Mouse (Mus musculus): ENCODE results near the gene Sowahb. TPM values are rescaled to one million over a fixed set of nuclear protein-coding genes. Genes with fewer than 3 reads are reported as not detected.
A peak's percentile ranks its signal among the peaks of the same experiment; 100 is the strongest.

Sowahb gene
- total RNA-seq, 2 experiments from 2014 or later: 2.0 to 2.2 TPM

- H3K4me3 ChIP-seq: no peak overlapping the region
- peak; percentile 19 for TF ChIP-seq CTCF (conservative IDR thresholded peaks at IDR 0.05)
- no peak for DNase-seq (ENCODE audit: low spot score in 2 of 2)
- no peak overlapping the region for H3K27ac ChIP-seq
Observed at GRCm38 (mm10) chr5:93017678-93018077, 27.1 kb downstream of the Sowahb start.

- no peak overlapping the region for H3K27ac ChIP-seq
- no peak for DNase-seq (ENCODE audit: low spot score in 2 of 2)
- H3K4me3 ChIP-seq: no peak overlapping the region
- TF ChIP-seq CTCF (conservative IDR thresholded peaks at IDR 0.05): no peak
Observed at GRCm38 (mm10) chr5:93008256-93008655, 36.6 kb downstream of the Sowahb start.

GRCm38 (mm10) chr5:93005815-93006341 is 38.9 kb downstream of the Sowahb start:
- H3K4me3 ChIP-seq: peak overlapping the region; percentile 15; the same call in 1 of the 2 replicates
- TF ChIP-seq CTCF (conservative IDR thresholded peaks at IDR 0.05): no peak
- no peak overlapping the region for H3K27ac ChIP-seq
- DNase-seq (ENCODE audit: low spot score in 2 of 2): no peak

GRCm38 (mm10) chr5:93005229-93005814 is 39.5 kb downstream of the Sowahb start:
- TF ChIP-seq CTCF (conservative IDR thresholded peaks at IDR 0.05): no peak
- DNase-seq (ENCODE audit: low spot score in 2 of 2): no peak
- H3K27ac ChIP-seq: no peak overlapping the region
- peak overlapping the region; percentile 15; the same call in 1 of the 2 replicates for H3K4me3 ChIP-seq

- H3K27ac ChIP-seq: no peak overlapping the region
- no peak for TF ChIP-seq CTCF (conservative IDR thresholded peaks at IDR 0.05)
- H3K4me3 ChIP-seq: no peak overlapping the region
- no peak for DNase-seq (ENCODE audit: low spot score in 2 of 2)
Observed at GRCm38 (mm10) chr5:93002615-93003014, 42.2 kb downstream of the Sowahb start.

GRCm38 (mm10) chr5:93000774-93001757 is 43.8 kb downstream of the Sowahb start:
- Histone ChIP-seq H3K27ac (peak overlapping the region; percentile 49), H3K4me3 (no peak overlapping the region)
- peak in 1 of 2 experiments; percentile 62 for DNase-seq (ENCODE audit: low spot score in 2 of 2)
- TF ChIP-seq CTCF (conservative IDR thresholded peaks at IDR 0.05): no peak

- no peak for DNase-seq (ENCODE audit: low spot score in 2 of 2)
- peak overlapping the region; percentile 49; the same call in 1 of the 2 replicates for H3K27ac ChIP-seq
- H3K4me3 ChIP-seq: no peak overlapping the region
- TF ChIP-seq CTCF (conservative IDR thresholded peaks at IDR 0.05): no peak
Observed at GRCm38 (mm10) chr5:93000060-93000459, 44.8 kb downstream of the Sowahb start.

- no peak for TF ChIP-seq CTCF (conservative IDR thresholded peaks at IDR 0.05)
- no peak for DNase-seq (ENCODE audit: low spot score in 2 of 2)
- no peak overlapping the region for H3K4me3 ChIP-seq
- H3K27ac ChIP-seq: no peak overlapping the region
Observed at GRCm38 (mm10) chr5:92998494-92999016, 46.3 kb downstream of the Sowahb start.

GRCm38 (mm10) chr5:92997428-92998120 is 47.2 kb downstream of the Sowahb start:
- DNase-seq (ENCODE audit: low spot score in 2 of 2): no peak
- no peak for TF ChIP-seq CTCF (conservative IDR thresholded peaks at IDR 0.05)
- peak overlapping the region; percentile 14; the same call in 1 of the 2 replicates for H3K27ac ChIP-seq
- H3K4me3 ChIP-seq: no peak overlapping the region

- DNase-seq (ENCODE audit: low spot score in 2 of 2): no peak
- no peak for TF ChIP-seq CTCF (conservative IDR thresholded peaks at IDR 0.05)
- H3K4me3 ChIP-seq: no peak overlapping the region
- no peak overlapping the region for H3K27ac ChIP-seq
Observed at GRCm38 (mm10) chr5:92994861-92995260, 50.0 kb downstream of the Sowahb start.

GRCm38 (mm10) chr5:92994309-92994708 is 50.5 kb downstream of the Sowahb start:
- H3K4me3 ChIP-seq: no peak overlapping the region
- TF ChIP-seq CTCF (conservative IDR thresholded peaks at IDR 0.05): no peak
- no peak overlapping the region for H3K27ac ChIP-seq
- DNase-seq (ENCODE audit: low spot score in 2 of 2): no peak

- H3K4me3 ChIP-seq: no peak overlapping the region
- H3K27ac ChIP-seq: no peak overlapping the region
- DNase-seq (ENCODE audit: low spot score in 2 of 2): no peak
- no peak for TF ChIP-seq CTCF (conservative IDR thresholded peaks at IDR 0.05)
Observed at GRCm38 (mm10) chr5:92992106-92992505, 52.7 kb downstream of the Sowahb start.

Other genes starting within 250 kb of the Sowahb start
- gene Sept11, start 48.4 kb upstream of the Sowahb start, total RNA-seq (2021): 100 to 1,000 TPM; 107 to 115 TPM
- gene Ccni, start 161.5 kb upstream of the Sowahb start, total RNA-seq (2021): 100 to 1,000 TPM; 251 to 256 TPM
- 1 to 10 TPM; 1.1 to 1.8 TPM for gene 2010109A12Rik, start 161.5 kb upstream of the Sowahb start, total RNA-seq (2021)
- 10 to 100 TPM; 48.2 to 51.5 TPM for gene Ccng2, start 222.2 kb upstream of the Sowahb start, total RNA-seq (2021)